Mouse (Mus musculus) CH12.LX (cell line): Measurements from ENCODE around the gene Arhgap44.

Source experiments
- CHD2 ChIP-seq: IDR thresholded peaks from 2 replicates; pipeline ENCODE4 v1.6.1; 2011; ENCODE audit warnings: low read length, improper control_type of control experiment
- CTCF ChIP-seq, 2 experiments: IDR thresholded peaks in 1 of 2; conservative IDR thresholded peaks in 1 of 2; 2 replicates each; pipeline ENCODE4 v1.5.1; 2011 to 2012; ENCODE audit warnings: low read depth in 2 of 2, low read length in 2 of 2, improper control_type of control experiment in 1 of 2, inconsistent platforms in 1 of 2, mild to moderate bottlenecking in 1 of 2, moderate library complexity in 1 of 2
- MAX ChIP-seq: IDR thresholded peaks from 2 replicates; pipeline ENCODE4 v1.6.1; 2011; ENCODE audit warnings: low read length, improper control_type of control experiment
- MEF2A ChIP-seq: IDR thresholded peaks from 2 replicates; pipeline ENCODE4 v1.6.1; 2014; ENCODE audit warnings: low read depth, mild to moderate bottlenecking, inconsistent platforms, low read length, improper control_type of control experiment, borderline replicate concordance
- POLR2A ChIP-seq: IDR thresholded peaks from 2 replicates; pipeline ENCODE4 v1.6.1; 2011; ENCODE audit warnings: low read depth, mild to moderate bottlenecking, improper control_type of control experiment, low read length
- SIN3A ChIP-seq: IDR thresholded peaks from 2 replicates; pipeline ENCODE4 v1.6.1; 2012; ENCODE audit warnings: low read length, improper control_type of control experiment, inconsistent platforms
- UBTF ChIP-seq: IDR thresholded peaks from 2 replicates; pipeline ENCODE4 v1.6.1; 2012; ENCODE audit warnings: low read depth, mild to moderate bottlenecking, inconsistent platforms, low read length, improper control_type of control experiment, moderate library complexity
- USF1 ChIP-seq: IDR thresholded peaks from 2 replicates; pipeline ENCODE4 v1.6.1; 2014; ENCODE audit warnings: low read depth, mild to moderate bottlenecking, inconsistent platforms, low read length, improper control_type of control experiment
- ZKSCAN1 ChIP-seq: IDR thresholded peaks from 2 replicates; pipeline ENCODE4 v1.6.1; 2012; ENCODE audit warnings: low read depth, inconsistent platforms, low read length, improper control_type of control experiment, borderline replicate concordance

DNA sequence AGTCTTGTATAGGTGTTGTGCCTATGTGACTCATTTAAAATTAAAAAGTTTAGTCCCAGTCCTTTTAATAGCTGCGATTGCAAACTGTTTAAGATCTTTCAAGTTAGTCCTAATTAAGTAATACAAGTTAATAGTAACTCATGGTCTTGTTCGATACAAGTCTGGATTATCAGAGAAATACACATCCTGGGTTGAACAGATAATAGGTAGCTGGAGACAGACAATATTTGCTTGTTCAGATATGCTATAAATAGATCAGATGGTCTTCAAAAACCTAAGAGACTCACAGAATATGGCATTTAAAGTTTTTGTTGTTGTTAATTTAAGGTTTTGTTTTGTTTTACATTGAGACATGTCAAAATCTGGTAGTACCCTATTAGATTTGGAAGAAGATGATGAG, 190.3 kb downstream of the Arhgap44 start:
- no peak for TF ChIP-seq SIN3A
- TF ChIP-seq UBTF: no peak
- no peak for TF ChIP-seq CHD2
- TF ChIP-seq POLR2A: no peak
- no peak for TF ChIP-seq USF1
- TF ChIP-seq CTCF (conservative IDR thresholded peaks at IDR 0.05 in 1 of 2, IDR thresholded peaks at IDR 0.05 in 1 of 2; ENCODE audit: low read depth in 2 of 2, low read length in 2 of 2): no peak
- no peak for TF ChIP-seq MEF2A
- no peak for TF ChIP-seq MAX
- TF ChIP-seq ZKSCAN1: no peak
